Mouse (Mus musculus): ENCODE data around the gene H13. TPM values are rescaled to one million over a fixed set of nuclear protein-coding genes. Genes with fewer than 3 reads are reported as not detected.

The H13 gene
- total RNA-seq, 2 experiments from 2014 or later: 20.8 to 32.9 TPM

GRCm38 (mm10) chr2:152694708-152695107, 25.4 kb downstream of the H13 start:
- no peak for ATAC-seq (replicated peaks; ENCODE audit: low FRiP score, poor library complexity, severe bottlenecking)

- no peak for ATAC-seq (replicated peaks; ENCODE audit: low FRiP score, poor library complexity, severe bottlenecking)
Measured at GRCm38 (mm10) chr2:152696016-152696415, 26.8 kb downstream of the H13 start.

GRCm38 (mm10) chr2:152696476-152697164, 27.4 kb downstream of the H13 start:
- ATAC-seq (replicated peaks; ENCODE audit: low FRiP score, poor library complexity, severe bottlenecking): peak; percentile 87

- no peak for ATAC-seq (replicated peaks; ENCODE audit: low FRiP score, poor library complexity, severe bottlenecking)
Measured at GRCm38 (mm10) chr2:152700138-152700537, 30.9 kb downstream of the H13 start.

- no peak for ATAC-seq (replicated peaks; ENCODE audit: low FRiP score, poor library complexity, severe bottlenecking)
Measured at GRCm38 (mm10) chr2:152700725-152701124, 31.5 kb downstream of the H13 start.

GRCm38 (mm10) chr2:152703596-152704255, 34.5 kb downstream of the H13 start:
- ATAC-seq (replicated peaks; ENCODE audit: low FRiP score, poor library complexity, severe bottlenecking): no peak

- ATAC-seq (replicated peaks; ENCODE audit: low FRiP score, poor library complexity, severe bottlenecking): no peak
Measured at GRCm38 (mm10) chr2:152704256-152704605, 35.0 kb downstream of the H13 start.

GRCm38 (mm10) chr2:152704811-152705370, 35.6 kb downstream of the H13 start:
- ATAC-seq (replicated peaks; ENCODE audit: low FRiP score, poor library complexity, severe bottlenecking): no peak

- no peak for ATAC-seq (replicated peaks; ENCODE audit: low FRiP score, poor library complexity, severe bottlenecking)
Measured at GRCm38 (mm10) chr2:152705993-152706571, 36.8 kb downstream of the H13 start.

GRCm38 (mm10) chr2:152707186-152707585, 37.9 kb downstream of the H13 start:
- no peak for ATAC-seq (replicated peaks; ENCODE audit: low FRiP score, poor library complexity, severe bottlenecking)

- ATAC-seq (replicated peaks; ENCODE audit: low FRiP score, poor library complexity, severe bottlenecking): no peak
Measured at GRCm38 (mm10) chr2:152707627-152708026, 38.4 kb downstream of the H13 start.

GRCm38 (mm10) chr2:152709066-152709465, 39.8 kb downstream of the H13 start:
- no peak for ATAC-seq (replicated peaks; ENCODE audit: low FRiP score, poor library complexity, severe bottlenecking)

- ATAC-seq (replicated peaks; ENCODE audit: low FRiP score, poor library complexity, severe bottlenecking): no peak
Measured at GRCm38 (mm10) chr2:152716241-152716772, 47.0 kb downstream of the H13 start.

GRCm38 (mm10) chr2:152717652-152718051, 48.4 kb downstream of the H13 start:
- no peak for ATAC-seq (replicated peaks; ENCODE audit: low FRiP score, poor library complexity, severe bottlenecking)

GRCm38 (mm10) chr2:152718076-152718475, 48.8 kb downstream of the H13 start:
- no peak for ATAC-seq (replicated peaks; ENCODE audit: low FRiP score, poor library complexity, severe bottlenecking)

- no peak for ATAC-seq (replicated peaks; ENCODE audit: low FRiP score, poor library complexity, severe bottlenecking)
Measured at GRCm38 (mm10) chr2:152723651-152724331, 54.5 kb downstream of the H13 start.

GRCm38 (mm10) chr2:152724332-152724723, 55.1 kb downstream of the H13 start:
- no peak for ATAC-seq (replicated peaks; ENCODE audit: low FRiP score, poor library complexity, severe bottlenecking)

- no peak for ATAC-seq (replicated peaks; ENCODE audit: low FRiP score, poor library complexity, severe bottlenecking)
Measured at GRCm38 (mm10) chr2:152725178-152725750, 56.0 kb downstream of the H13 start.

- no peak for ATAC-seq (replicated peaks; ENCODE audit: low FRiP score, poor library complexity, severe bottlenecking)
Measured at GRCm38 (mm10) chr2:152726213-152726612, 57.0 kb downstream of the H13 start.
